Mouse (Mus musculus) stomach, embryonic 15.5 days (tissue): ENCODE data around the gene Dnm3. TPM values are rescaled to one million over a fixed set of nuclear protein-coding genes. Genes with fewer than 3 reads are reported as not detected.
A peak's percentile ranks its signal among the peaks of the same experiment; 100 is the strongest.

Experiments
- ATAC-seq: fragments of 200-750 bp; cut with Nextera tagmentation; 2 replicates; pipeline ENCODE4 v1.8.0; 2017; ENCODE audit warnings: low read depth, moderate number of reproducible peaks, moderate TSS enrichment; ENCODE audit not compliant: insufficient read depth, low FRiP score
- H3K27ac ChIP-seq: fragments of 300-500 bp; sonication (generic); 2 replicates; pipeline ENCODE4 v1.5.1; 2015; ENCODE audit warnings: mild to moderate bottlenecking, inconsistent platforms
- H3K27me3 ChIP-seq: fragments of 300-500 bp; sonication (generic); replicated peaks from 2 replicates; pipeline ENCODE4 v1.6.1; 2015; ENCODE audit warnings: inconsistent platforms
- H3K36me3 ChIP-seq: fragments of 300-500 bp; sonication (generic); 2 replicates; pipeline ENCODE4 v1.6.1; 2015; ENCODE audit warnings: inconsistent platforms
- H3K4me1 ChIP-seq: fragments of 300-500 bp; sonication (generic); 2 replicates; pipeline ENCODE4 v1.6.1; 2015; ENCODE audit warnings: inconsistent platforms
- H3K4me2 ChIP-seq: fragments of 300-500 bp; sonication (generic); 2 replicates; pipeline ENCODE4 v1.6.1; 2015; ENCODE audit warnings: mild to moderate bottlenecking, inconsistent platforms
- H3K4me3 ChIP-seq: fragments of 300-500 bp; sonication (generic); replicated peaks from 2 replicates; pipeline ENCODE4 v1.5.1; 2015; ENCODE audit warnings: inconsistent platforms
- H3K9ac ChIP-seq: fragments of 300-500 bp; sonication (generic); 2 replicates; pipeline ENCODE4 v1.6.1; 2015; ENCODE audit warnings: inconsistent platforms
- H3K9me3 ChIP-seq: fragments of 300-500 bp; sonication (generic); 2 replicates; pipeline ENCODE4 v1.6.1; 2016; ENCODE audit warnings: inconsistent platforms
- whole genome bisulfite sequencing: fragments of 180-500 bp; shearing (Covaris S2); methylation state at CpG from one replicate; pipeline ENCODE4 v1.1.7; 2015; 5-methylcytosine and 5-hydroxymethylcytosine counted together
- polyA plus RNA-seq: library from polyadenylated mRNA; unstranded; fragments of >200 nt; fragmentation: Nextera tagmentation; extraction: Ambion mirVana; gene quantifications from 2 replicates; pipeline ENCODE4 v1.2.1, GENCODE M21; 2015

Gene Dnm3
- polyA plus RNA-seq, 1 experiment from 2014 or later = 6.0 TPM

- H3K9ac ChIP-seq = no peak overlapping the region
Measured at GRCm38 (mm10) chr1:162108181-162108671, 369.6 kb downstream of the Dnm3 start.

GRCm38 (mm10) chr1:162107011-162107606 is 370.7 kb downstream of the Dnm3 start:
- WGBS = 82% methylated on average over 4 of the region's 4 CpGs
- Histone ChIP-seq H3K9ac (no peak overlapping the region), H3K27me3 (no peaks in the 10 kb centered on the region)

More at GRCm38 (mm10) chr1:162108181-162108671, 369.6 kb downstream of the Dnm3 start:
- no peak overlapping the region for H3K4me3 ChIP-seq
- no peaks in the 10 kb centered on the region for H3K36me3 ChIP-seq
- H3K27ac ChIP-seq = peak overlapping the region; percentile 67
- ATAC-seq = no peak
- no peak overlapping the region for H3K4me2 ChIP-seq
- WGBS = 55% methylated on average over 7 of the region's 7 CpGs
- H3K9me3 ChIP-seq = no peaks in the 10 kb centered on the region
- no peaks in the 10 kb centered on the region for H3K27me3 ChIP-seq
- H3K4me1 ChIP-seq = peaks cover 2% of the 10 kb centered on the region; the same call in 1 of the 2 replicates

GRCm38 (mm10) chr1:162100961-162101830 is 376.6 kb downstream of the Dnm3 start:
- H3K9me3 ChIP-seq = no peaks in the 10 kb centered on the region
- ATAC-seq = no peak
- 79% methylated on average over 10 of the region's 10 CpGs for WGBS
- H3K4me3 ChIP-seq = no peak overlapping the region
- no peak overlapping the region for H3K4me2 ChIP-seq
- H3K27ac ChIP-seq = no peak overlapping the region
- no peaks in the 10 kb centered on the region for H3K4me1 ChIP-seq
- no peaks in the 10 kb centered on the region for H3K27me3 ChIP-seq
- H3K36me3 ChIP-seq = no peaks in the 10 kb centered on the region
- H3K9ac ChIP-seq = no peak overlapping the region

More at GRCm38 (mm10) chr1:162107011-162107606, 370.7 kb downstream of the Dnm3 start:
- Histone ChIP-seq H3K9me3 (no peaks in the 10 kb centered on the region), H3K4me3 (no peak overlapping the region), H3K4me1 (peaks cover 2% of the 10 kb centered on the region; the same call in 1 of the 2 replicates), H3K27ac (no peak overlapping the region), H3K36me3 (no peaks in the 10 kb centered on the region), H3K4me2 (no peak overlapping the region)
- no peak for ATAC-seq

- no peak for ATAC-seq
- no peaks in the 10 kb centered on the region for H3K36me3 ChIP-seq
Measured at GRCm38 (mm10) chr1:162100033-162100820, 377.6 kb downstream of the Dnm3 start.

GRCm38 (mm10) chr1:162099203-162099602 is 378.6 kb downstream of the Dnm3 start:
- no peaks in the 10 kb centered on the region for H3K4me1 ChIP-seq
- no peak overlapping the region for H3K9ac ChIP-seq
- 82% methylated on average over 3 of the region's 3 CpGs for WGBS
- no peak overlapping the region for H3K4me3 ChIP-seq
- H3K9me3 ChIP-seq = no peaks in the 10 kb centered on the region
- ATAC-seq = no peak
- no peak overlapping the region for H3K4me2 ChIP-seq
- no peaks in the 10 kb centered on the region for H3K36me3 ChIP-seq
- no peaks in the 10 kb centered on the region for H3K27me3 ChIP-seq
- no peak overlapping the region for H3K27ac ChIP-seq

More at GRCm38 (mm10) chr1:162100033-162100820, 377.6 kb downstream of the Dnm3 start:
- 64% methylated on average over 7 of the region's 7 CpGs for WGBS
- Histone ChIP-seq H3K9ac (no peak overlapping the region), H3K27ac (no peak overlapping the region), H3K4me3 (no peak overlapping the region), H3K27me3 (no peaks in the 10 kb centered on the region), H3K9me3 (no peaks in the 10 kb centered on the region), H3K4me1 (no peaks in the 10 kb centered on the region), H3K4me2 (no peak overlapping the region)

GRCm38 (mm10) chr1:162094523-162095272 is 383.1 kb downstream of the Dnm3 start:
- Histone ChIP-seq H3K9me3 (no peaks in the 10 kb centered on the region), H3K4me3 (no peak overlapping the region), H3K27me3 (no peaks in the 10 kb centered on the region), H3K4me2 (no peak overlapping the region), H3K9ac (no peak overlapping the region), H3K4me1 (no peaks in the 10 kb centered on the region), H3K36me3 (no peaks in the 10 kb centered on the region), H3K27ac (peak overlapping the region; percentile 52; the same call in 1 of the 2 replicates)
- 53% methylated on average over 8 of the region's 8 CpGs for WGBS
- no peak for ATAC-seq

GRCm38 (mm10) chr1:162093806-162094522 is 383.9 kb downstream of the Dnm3 start:
- H3K36me3 ChIP-seq = no peaks in the 10 kb centered on the region
- H3K4me3 ChIP-seq = no peak overlapping the region
- no peak overlapping the region for H3K4me2 ChIP-seq
- no peaks in the 10 kb centered on the region for H3K4me1 ChIP-seq
- ATAC-seq = no peak; the same call in 1 of the 2 replicates
- H3K9me3 ChIP-seq = no peaks in the 10 kb centered on the region
- peak overlapping the region; percentile 52; the same call in 1 of the 2 replicates for H3K27ac ChIP-seq
- 44% methylated on average over 9 of the region's 9 CpGs for WGBS
- no peaks in the 10 kb centered on the region for H3K27me3 ChIP-seq
- no peak overlapping the region for H3K9ac ChIP-seq

GRCm38 (mm10) chr1:162092899-162093659 is 384.8 kb downstream of the Dnm3 start:
- Histone ChIP-seq H3K9ac (no peak overlapping the region), H3K4me2 (no peak overlapping the region), H3K9me3 (no peaks in the 10 kb centered on the region), H3K36me3 (no peaks in the 10 kb centered on the region), H3K27me3 (no peaks in the 10 kb centered on the region), H3K27ac (peak overlapping the region; percentile 10; the same call in 1 of the 2 replicates), H3K4me3 (no peak overlapping the region), H3K4me1 (no peaks in the 10 kb centered on the region)
- no peak for ATAC-seq
- 63% methylated on average over 3 of the region's 3 CpGs for WGBS

- Histone ChIP-seq H3K27ac (no peak overlapping the region), H3K9ac (no peak overlapping the region), H3K9me3 (no peaks in the 10 kb centered on the region), H3K4me2 (no peak overlapping the region), H3K4me3 (no peak overlapping the region), H3K4me1 (no peaks in the 10 kb centered on the region), H3K36me3 (no peaks in the 10 kb centered on the region), H3K27me3 (no peaks in the 10 kb centered on the region)
- ATAC-seq = no peak
- 88% methylated on average over 8 of the region's 8 CpGs for WGBS
Measured at GRCm38 (mm10) chr1:162092401-162092800, 385.4 kb downstream of the Dnm3 start.

- Histone ChIP-seq H3K9ac (no peak overlapping the region), H3K4me1 (peaks cover 11% of the 10 kb centered on the region; the same call in 1 of the 2 replicates), H3K4me3 (no peak overlapping the region), H3K4me2 (0 out of 2 replicates have a peak overlapping the region, but pooled peaks have one; percentile 5), H3K36me3 (no peaks in the 10 kb centered on the region), H3K27ac (peak overlapping the region; percentile 90), H3K27me3 (no peaks in the 10 kb centered on the region), H3K9me3 (no peaks in the 10 kb centered on the region)
- peak; percentile 60; the same call in 1 of the 2 replicates for ATAC-seq
- WGBS = 30% methylated on average over 9 of the region's 9 CpGs
Measured at GRCm38 (mm10) chr1:162083886-162084478, 393.9 kb downstream of the Dnm3 start.
